Mouse (Mus musculus) kidney, adult 9 months (tissue): ENCODE results near the gene Cracr2a.

Experiments
- DNase-seq: peaks from one replicate; pipeline ENCODE4 v3.0.0; 2022

The Cracr2a gene

GRCm38 (mm10) chr6:127714906-127715305 is 153.8 kb downstream of the Cracr2a start:
- DNase-seq: no peak

- DNase-seq: no peak
These were observed 154.3 kb downstream of the Cracr2a start for GRCm38 (mm10) chr6:127715428-127715827.

- no peak for DNase-seq
These were observed 156.3 kb downstream of the Cracr2a start for GRCm38 (mm10) chr6:127717239-127718137.

GRCm38 (mm10) chr6:127719875-127720274 is 158.7 kb downstream of the Cracr2a start:
- DNase-seq: no peak

GRCm38 (mm10) chr6:127723126-127723525 is 162.0 kb downstream of the Cracr2a start:
- no peak for DNase-seq
